Mouse (Mus musculus): ENCODE measurements at regions not wholly inside any gene's neighbourhood (a gene's known extent, or its start where the extent isn't known, plus 50 kb on each side); places are given as distances from the start of the nearest gene placed in this dataset.
"Not testable (repeated sequence)": the region's sequence is repeated elsewhere in the genome, so short reads cannot be mapped to it uniquely, and the experiment has no call there.

DNA sequence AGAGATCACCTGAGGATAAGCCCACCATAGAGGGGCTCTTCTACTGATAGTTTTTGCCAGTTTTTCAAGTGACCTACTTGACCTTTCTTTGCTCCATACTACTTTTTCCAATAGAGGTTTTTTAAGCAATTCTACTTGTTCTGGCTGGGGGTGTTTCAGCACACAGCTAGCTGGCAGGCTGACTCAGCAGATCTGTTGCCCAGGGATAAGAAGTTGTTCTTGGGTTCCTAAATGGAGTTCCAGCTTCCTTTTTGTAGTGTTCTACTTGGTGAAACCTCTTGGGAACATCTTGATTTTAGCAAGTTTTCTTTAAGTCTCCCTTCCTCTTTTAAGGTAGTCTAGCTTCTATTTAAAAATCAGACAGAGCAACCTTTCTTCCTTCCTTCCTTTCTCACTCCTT, 61.0 kb downstream of the 4930474N05Rik start:
- no peak for DNase-seq

DNA sequence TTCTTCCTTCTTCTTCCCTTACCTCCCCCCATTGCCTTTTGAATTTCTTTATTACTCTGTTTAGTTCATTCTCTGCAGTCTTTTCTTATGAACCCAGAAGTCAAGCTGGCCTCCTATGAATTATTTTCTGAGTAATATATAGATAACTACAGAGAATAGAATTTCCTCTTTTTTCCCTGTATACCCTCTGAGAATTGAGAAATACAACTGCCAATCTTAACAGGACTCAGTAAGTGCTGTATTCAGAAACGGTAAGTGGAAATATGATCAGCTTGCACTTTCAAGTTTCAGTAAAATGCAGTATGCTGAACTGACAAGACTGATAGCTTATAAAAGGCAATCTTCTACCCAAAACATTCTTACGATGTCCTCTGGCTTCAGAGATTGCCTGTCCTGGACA, 61.5 kb downstream of the 4930474N05Rik start:
- DNase-seq, result no peak

DNA sequence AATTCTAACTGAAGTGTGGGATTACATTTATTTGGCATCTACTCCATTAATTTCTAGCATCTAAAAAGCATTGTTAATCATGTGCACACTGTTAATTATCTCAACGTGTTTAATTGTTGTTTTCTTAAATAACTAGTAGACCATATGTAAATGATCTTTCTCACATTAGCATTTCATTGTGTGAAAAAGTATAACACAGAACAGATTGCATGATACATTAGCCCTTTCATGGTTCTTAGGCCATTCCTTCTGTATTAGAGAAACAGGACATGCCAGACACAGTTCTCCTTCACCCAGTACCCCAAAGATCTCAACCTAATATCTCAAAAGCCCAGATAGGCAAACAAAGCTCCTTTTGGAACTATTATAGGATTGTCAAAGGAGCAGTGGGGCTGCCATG, 89.0 kb downstream of the 4930474N05Rik start:
- DNase-seq, result no peak

DNA sequence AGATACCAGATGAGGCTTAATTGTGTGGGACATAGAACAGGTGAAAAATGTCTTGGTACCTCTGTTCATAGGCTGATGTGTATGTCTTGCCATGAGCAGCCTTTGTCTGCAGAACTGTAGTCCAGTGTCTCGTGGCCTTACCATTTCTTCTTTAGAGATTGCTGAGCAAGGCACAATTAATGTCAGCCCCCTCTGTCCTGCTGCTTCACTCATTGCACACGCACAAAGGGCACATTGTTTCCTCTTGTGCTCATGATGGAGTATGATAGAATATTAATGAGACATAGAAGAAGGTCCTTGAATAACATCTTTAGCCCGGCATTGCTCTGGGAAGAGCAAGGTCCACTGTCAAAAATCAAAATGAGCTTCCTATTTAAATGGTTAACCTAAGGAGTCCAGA, 101.8 kb downstream of the 4930474N05Rik start:
- no peak for DNase-seq

DNA sequence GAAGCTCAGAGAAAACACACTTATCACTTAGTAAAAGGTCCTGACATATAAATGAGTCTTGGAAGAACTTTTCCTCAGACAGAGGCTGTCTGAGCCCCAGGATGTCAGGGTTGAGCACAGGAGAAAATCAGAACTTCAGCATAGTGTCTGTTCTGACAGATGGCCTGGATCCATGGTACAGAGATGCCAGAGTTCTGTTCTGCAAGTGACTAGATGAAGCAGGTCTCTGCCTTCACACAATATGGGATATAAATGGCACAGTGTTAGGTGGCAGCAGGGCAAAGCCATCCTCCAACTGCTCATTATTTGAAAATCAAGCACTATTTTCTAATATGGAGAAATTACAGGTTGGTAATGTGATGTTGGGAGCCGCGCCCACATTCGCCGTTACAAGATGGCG, 103.7 kb downstream of the 4930474N05Rik start:
- no peak for DNase-seq

DNA sequence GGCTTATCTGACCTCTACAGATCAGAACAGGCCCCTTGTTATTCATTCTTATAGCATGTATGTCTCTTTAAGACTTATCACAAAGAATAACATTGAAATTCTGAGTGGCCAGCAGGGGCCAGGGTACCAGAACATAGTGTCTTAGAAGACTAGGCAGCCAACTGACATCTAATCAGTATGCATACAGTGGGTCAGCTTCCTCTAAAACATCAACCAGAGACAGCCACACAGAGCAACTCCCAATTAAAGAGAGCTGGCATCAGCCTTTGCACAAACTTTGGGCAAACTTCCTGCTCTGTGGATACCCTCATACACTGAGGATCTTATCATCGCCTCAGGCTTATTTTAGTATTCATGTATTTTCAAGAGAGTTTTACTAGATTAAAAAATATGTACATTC, 109.1 kb downstream of the 4930474N05Rik start:
- DNase-seq, result no peak

DNA sequence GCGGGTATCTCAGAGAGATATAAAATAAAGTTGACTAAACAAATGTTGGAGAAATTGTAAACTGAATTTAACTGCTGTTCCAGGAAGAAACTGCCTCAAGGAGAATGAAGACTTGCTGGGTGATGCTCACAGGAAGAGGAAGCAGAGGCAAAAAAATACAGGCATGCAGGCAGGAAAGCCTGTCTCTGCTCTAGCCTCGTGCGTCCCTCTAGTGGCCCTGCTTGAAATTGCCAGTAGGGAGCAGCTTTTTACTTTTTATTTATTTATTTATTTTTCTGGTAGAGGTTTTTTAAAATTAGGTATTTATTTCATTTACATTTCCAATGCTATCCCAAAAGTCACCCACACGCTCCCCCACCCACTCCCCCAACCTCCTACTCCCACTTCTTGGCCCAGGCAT, 118.1 kb downstream of the 4930474N05Rik start:
- peak; percentile 6 for DNase-seq

DNA sequence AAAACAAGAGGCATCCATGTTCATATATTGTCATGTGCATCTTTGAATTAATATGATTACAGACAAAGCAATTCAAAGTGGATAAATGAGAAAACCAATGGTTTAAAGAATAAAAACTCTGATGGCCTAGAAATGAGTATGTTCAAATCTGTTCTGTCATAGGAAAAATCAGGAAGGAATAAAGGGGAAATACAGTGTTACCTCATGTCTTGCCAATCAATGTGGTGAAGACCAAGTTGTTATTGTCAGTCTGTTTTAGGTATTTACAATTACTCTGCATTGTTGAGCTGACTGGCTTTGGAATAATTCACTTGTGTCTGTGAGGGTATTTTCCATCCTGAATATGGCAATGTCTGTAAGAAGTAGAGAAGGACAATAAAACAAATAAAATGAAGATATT, 151.1 kb downstream of the 4930474N05Rik start:
- no peak for DNase-seq

DNA sequence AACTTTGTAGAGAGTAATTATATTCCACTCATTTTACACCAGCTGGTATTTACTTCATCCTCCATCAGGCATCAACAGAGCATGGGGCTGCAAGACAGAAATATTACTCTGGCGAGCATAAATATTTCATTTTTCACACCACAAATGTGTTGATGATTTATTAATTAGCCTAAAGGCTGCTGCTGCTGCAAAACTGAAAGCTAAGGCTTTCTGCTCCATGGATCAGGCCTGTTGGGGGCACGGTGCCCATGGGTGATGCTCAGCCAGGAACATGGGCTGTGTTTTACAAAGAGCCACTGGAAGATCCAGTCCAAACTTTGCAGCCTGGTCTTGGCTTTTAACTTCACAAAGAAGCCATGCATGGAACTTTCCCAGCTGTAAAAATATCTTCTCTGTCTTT, 167.4 kb downstream of the 4930474N05Rik start:
- peak; percentile 6 for DNase-seq

DNA sequence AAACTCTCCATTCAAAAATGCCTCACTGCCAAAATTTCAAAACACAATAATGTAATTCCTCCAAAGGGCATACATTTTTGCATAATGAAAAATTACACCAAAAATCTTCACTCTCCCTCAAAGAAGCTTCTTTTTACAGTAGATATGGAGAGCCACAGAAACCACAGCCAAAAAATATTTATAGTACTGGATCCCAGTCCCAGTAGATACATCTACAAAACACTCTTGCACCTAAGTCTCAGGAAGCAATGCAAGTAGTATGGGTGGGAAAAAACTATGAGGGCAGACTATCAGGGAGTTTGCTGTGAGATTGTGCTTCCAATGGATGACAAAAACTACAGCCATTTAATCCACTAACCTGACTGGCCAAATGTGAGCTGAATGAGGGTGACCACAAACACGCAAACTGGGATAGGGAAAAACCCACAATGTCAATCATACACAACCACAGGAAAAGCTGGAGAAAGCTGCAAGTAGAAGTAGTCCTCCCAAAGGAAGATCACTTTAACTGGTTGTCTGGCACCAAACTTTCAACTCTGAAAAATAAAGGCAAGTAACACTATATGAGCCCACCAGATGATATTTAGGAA, 189.2 kb downstream of the 4930474N05Rik start:
- DNase-seq, result no peak

DNA sequence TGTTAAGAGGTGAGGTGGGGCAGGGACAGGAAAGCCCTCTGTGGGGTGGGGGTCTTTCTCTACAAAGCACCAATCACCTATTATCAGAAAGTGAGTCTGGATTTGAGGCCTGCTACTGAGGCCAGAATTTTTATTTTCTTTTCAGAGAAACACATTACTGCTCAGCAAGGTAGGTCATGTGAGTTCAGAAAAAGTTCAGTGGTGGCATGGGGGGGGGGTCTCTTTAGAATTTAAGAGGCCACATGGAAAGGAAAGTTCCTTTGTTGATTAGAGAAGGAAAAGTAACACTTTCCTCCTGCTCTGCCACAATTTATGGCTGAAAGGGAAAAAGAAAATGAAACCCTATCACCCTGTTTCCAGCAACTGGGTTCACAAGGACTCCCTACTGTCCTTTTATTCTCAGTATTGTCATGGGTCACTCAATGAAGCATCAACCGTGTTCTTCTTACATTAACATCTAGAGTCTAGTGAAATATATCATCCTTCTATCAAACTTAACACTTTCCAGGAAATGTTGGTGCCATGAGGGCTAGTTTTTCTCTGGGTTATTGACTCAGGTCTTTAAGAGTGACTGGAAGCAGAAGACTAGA, 194.1 kb downstream of the 4930474N05Rik start:
- no peak for DNase-seq

DNA sequence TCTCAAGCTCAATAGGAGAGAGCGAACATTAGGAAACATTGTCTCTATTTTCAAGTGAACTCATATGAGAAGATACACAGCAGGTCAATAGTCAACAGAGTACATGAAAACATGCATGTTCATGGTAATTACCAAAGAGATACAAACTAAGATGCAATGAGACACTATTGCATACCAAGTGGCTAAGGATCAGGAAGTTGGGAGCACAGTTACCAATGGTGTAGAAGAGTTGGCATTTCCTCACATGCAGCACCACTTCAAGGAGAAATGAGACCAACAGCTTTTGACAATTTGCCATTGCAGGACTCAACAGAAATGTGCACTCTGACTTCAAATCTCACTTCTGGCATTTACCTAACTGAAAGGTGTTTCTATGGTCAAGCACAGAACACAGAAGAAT, 215.6 kb downstream of the 4930474N05Rik start:
- DNase-seq, result no peak

DNA sequence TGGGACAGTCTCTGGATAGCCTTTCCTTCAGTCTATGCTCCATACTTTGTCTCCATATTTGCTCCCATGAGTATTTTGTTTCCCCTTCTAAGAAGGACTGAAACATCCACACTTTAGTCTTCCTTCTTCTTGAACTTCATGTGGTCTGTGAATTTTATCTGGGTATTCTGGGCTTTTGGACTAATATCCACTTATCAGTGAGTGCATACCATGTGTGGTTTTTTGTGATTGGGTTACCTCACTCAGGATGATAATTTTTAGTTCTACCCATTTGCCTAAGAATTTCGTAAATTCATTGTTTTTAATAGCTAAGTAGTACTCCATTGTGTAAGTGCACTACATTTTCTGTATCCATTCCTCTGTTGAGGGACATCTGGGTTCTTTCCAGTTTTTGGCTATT, 220.0 kb downstream of the 4930474N05Rik start:
- DNase-seq, result not testable (repeated sequence)

DNA sequence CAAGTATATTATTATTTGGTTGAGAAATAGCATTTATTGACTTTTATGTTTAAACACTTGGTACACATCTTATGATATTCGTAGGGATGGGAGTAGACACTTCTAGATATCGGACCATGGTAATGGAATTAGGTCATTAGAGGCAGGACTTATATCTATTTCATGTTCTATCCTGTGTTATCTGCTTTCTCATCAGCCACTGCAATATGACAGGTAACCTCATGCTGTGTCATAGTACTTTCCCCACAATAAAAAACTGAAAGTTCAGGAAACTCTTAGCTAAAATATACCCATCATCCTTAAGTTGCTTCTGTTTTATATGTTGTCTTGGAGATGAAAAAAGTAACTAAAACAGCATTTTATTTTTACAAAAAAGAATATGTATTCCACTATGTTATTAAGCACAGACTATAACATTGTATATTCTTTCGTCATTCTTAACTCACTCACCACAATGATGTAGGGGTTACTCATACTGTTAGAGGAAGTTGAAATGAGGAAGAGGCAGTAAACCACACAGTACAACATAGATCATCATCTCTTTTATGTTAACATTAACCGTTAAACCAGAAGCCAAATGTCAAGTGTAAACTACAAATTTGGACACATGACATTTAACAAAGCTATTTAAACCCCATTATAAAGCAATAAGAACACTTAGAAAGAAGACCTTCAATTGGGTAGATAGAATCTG, 221.8 kb downstream of the 4930474N05Rik start:
- no peak for DNase-seq

DNA sequence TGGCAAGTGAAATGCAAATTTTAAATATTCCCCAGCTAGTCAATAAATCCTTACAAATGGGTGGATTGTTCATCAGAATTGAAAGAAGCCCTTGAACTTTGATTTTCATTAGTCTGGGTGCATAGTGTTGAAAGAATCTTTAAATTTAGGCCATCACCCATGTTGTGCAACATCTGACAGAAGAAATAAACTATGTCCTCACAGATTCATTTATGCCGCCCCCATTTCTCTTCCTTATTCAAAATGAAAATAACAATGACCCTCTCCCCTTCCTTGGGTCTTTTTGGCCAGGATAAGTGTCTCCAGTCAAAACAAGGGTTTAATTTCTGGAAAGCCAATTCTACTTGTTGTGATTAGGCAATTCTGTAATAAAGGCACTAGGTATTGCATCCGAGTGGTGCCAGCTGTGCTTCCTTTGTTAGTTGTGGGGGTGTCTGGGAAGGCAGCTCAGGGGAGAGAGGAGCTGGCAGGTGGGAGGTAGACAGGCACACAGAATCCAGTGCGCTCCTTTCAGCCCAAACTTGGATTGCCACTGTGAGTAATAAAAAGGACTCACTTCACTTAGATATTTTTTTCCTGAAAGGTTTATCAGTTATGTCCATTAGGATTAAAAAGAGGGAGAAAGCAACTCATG, 233.7 kb downstream of the 4930474N05Rik start:
- DNase-seq, result no peak

DNA sequence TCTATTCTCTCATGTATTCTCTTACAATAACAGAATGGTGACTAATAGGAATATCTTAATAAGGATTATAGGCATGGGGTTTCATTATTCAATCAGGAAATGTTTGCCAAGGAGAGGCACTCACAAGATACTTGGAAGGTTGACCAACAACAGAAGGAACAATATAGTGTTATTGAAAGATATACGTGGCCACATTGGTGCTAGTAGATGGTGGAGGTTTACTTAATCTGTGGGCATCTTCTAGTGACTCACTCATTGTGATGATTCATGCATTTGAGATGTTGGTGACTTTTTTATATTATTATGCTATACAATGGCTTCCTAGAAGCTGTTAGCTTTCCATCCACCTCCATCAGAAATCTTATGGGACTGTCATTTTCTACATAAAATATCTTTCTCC, 246.1 kb downstream of the 4930474N05Rik start:
- no peak for DNase-seq

Data from gastrocnemius, postnatal 25 days (tissue).